Mouse (Mus musculus): ENCODE data around the gene Slc15a3. TPM values are rescaled to one million over a fixed set of nuclear protein-coding genes. Genes with fewer than 3 reads are reported as not detected.
A peak's percentile ranks its signal among the peaks of the same experiment; 100 is the strongest.

Slc15a3 gene
- total RNA-seq, 1 experiment: 2.2 TPM

GRCm38 (mm10) chr19:10895016-10895528 lies 55.5 kb downstream of the Slc15a3 start, which contains the start of gene Prpf19:
Prpf19 (plus strand) TSS chr19:10895231.
- Histone ChIP-seq H3K4me1 (ENCODE audit: control insufficient read depth in 2 of 2, insufficient read depth in 2 of 2, low read length in 2 of 2, poor library complexity in 1 of 2) (peaks cover 2 to 7% of the 10 kb centered on the region in 2 experiments; a peak in 2 of 4 replicates), H3K27ac (ENCODE audit: insufficient read depth, low read depth, low read length, poor library complexity, severe bottlenecking) (peak within 1 kb of the TSS; percentile 34), H3K9me3 (ENCODE audit: control insufficient read depth, insufficient read depth, low read depth, low read length) (no peaks in the 10 kb centered on the region), H3K36me3 (ENCODE audit: control insufficient read depth, insufficient read depth, low read length, poor library complexity, severe bottlenecking) (peaks cover 18% of the 10 kb centered on the region), H3K4me3 (ENCODE audit: insufficient read depth in 1 of 2, low read depth in 1 of 2, low read length in 2 of 2, poor library complexity in 1 of 2, severe bottlenecking in 1 of 2) (peak within 1 kb of the TSS; percentile 67 to 98), H3K9ac (ENCODE audit: insufficient read depth, low read depth, low read length, poor library complexity, severe bottlenecking) (peak within 1 kb of the TSS; percentile 98)
- DNase-seq (ENCODE audit: low read depth, low spot score): peak; percentile 91
- in situ Hi-C loops (cut with MboI; ENCODE audit: low sequenced_read_pairs in 2 of 2, unreplicated experiment in 2 of 2): no loop called here
- TF ChIP-seq HCFC1 (IDR thresholded peaks at IDR 0.05; ENCODE audit: borderline replicate concordance, insufficient read depth, low read length) (peak; percentile 99), ZNF384 (IDR thresholded peaks at IDR 0.05; ENCODE audit: low read depth, low read length) (peak; percentile 100), ZC3H11A (IDR thresholded peaks at IDR 0.05; ENCODE audit: borderline replicate concordance, low read depth, low read length) (no peak), CHD2 (IDR thresholded peaks at IDR 0.05; ENCODE audit: low read depth, low read length) (no peak), MAFK (IDR thresholded peaks at IDR 0.05; ENCODE audit: insufficient read depth, low read depth, low read length) (peak; percentile 54; the same call in 1 of the 2 replicates)

- Histone ChIP-seq H3K4me1 (ENCODE audit: control insufficient read depth in 2 of 2, insufficient read depth in 2 of 2, low read length in 2 of 2, poor library complexity in 1 of 2) (peaks cover 2 to 7% of the 10 kb centered on the region in 2 experiments; a peak in 2 of 4 replicates), H3K9me3 (ENCODE audit: control insufficient read depth, insufficient read depth, low read depth, low read length) (no peaks in the 10 kb centered on the region), H3K27ac (ENCODE audit: insufficient read depth, low read depth, low read length, poor library complexity, severe bottlenecking) (peak overlapping the region; percentile 34; the same call in 1 of the 2 replicates), H3K9ac (ENCODE audit: insufficient read depth, low read depth, low read length, poor library complexity, severe bottlenecking) (peak overlapping the region; percentile 98), H3K4me3 (ENCODE audit: insufficient read depth in 1 of 2, low read depth in 1 of 2, low read length in 2 of 2, poor library complexity in 1 of 2, severe bottlenecking in 1 of 2) (peak overlapping the region; percentile 67 to 98), H3K36me3 (ENCODE audit: control insufficient read depth, insufficient read depth, low read length, poor library complexity, severe bottlenecking) (peaks cover 24% of the 10 kb centered on the region)
- TF ChIP-seq ZC3H11A (IDR thresholded peaks at IDR 0.05; ENCODE audit: borderline replicate concordance, low read depth, low read length): no peak
- no peak for TF ChIP-seq CHD2 (IDR thresholded peaks at IDR 0.05; ENCODE audit: low read depth, low read length)
- no peak for TF ChIP-seq ZNF384 (IDR thresholded peaks at IDR 0.05; ENCODE audit: low read depth, low read length)
- TF ChIP-seq MAFK (IDR thresholded peaks at IDR 0.05; ENCODE audit: insufficient read depth, low read depth, low read length): no peak
- no peak for TF ChIP-seq HCFC1 (IDR thresholded peaks at IDR 0.05; ENCODE audit: borderline replicate concordance, insufficient read depth, low read length)
- no peak for DNase-seq (ENCODE audit: low read depth, low spot score)
- in situ Hi-C loops (cut with MboI; ENCODE audit: low sequenced_read_pairs in 2 of 2, unreplicated experiment in 2 of 2): no loop called here
Observed at GRCm38 (mm10) chr19:10895708-10896107, 56.2 kb downstream of the Slc15a3 start.

- Histone ChIP-seq H3K27ac (ENCODE audit: insufficient read depth, low read depth, low read length, poor library complexity, severe bottlenecking) (no peak overlapping the region), H3K9me3 (ENCODE audit: control insufficient read depth, insufficient read depth, low read depth, low read length) (no peaks in the 10 kb centered on the region), H3K4me3 (ENCODE audit: insufficient read depth in 1 of 2, low read depth in 1 of 2, low read length in 2 of 2, poor library complexity in 1 of 2, severe bottlenecking in 1 of 2) (peak overlapping the region in 1 of 2 experiments; percentile 67; a peak in 1 of 4 replicates), H3K4me1 (ENCODE audit: control insufficient read depth in 2 of 2, insufficient read depth in 2 of 2, low read length in 2 of 2, poor library complexity in 1 of 2) (peaks cover 2 to 4% of the 10 kb centered on the region in 2 experiments; a peak in 2 of 4 replicates), H3K36me3 (ENCODE audit: control insufficient read depth, insufficient read depth, low read length, poor library complexity, severe bottlenecking) (peaks cover 32% of the 10 kb centered on the region), H3K9ac (ENCODE audit: insufficient read depth, low read depth, low read length, poor library complexity, severe bottlenecking) (no peak overlapping the region)
- TF ChIP-seq HCFC1 (IDR thresholded peaks at IDR 0.05; ENCODE audit: borderline replicate concordance, insufficient read depth, low read length): no peak
- no peak for TF ChIP-seq MAFK (IDR thresholded peaks at IDR 0.05; ENCODE audit: insufficient read depth, low read depth, low read length)
- no peak for TF ChIP-seq ZNF384 (IDR thresholded peaks at IDR 0.05; ENCODE audit: low read depth, low read length)
- no peak for TF ChIP-seq ZC3H11A (IDR thresholded peaks at IDR 0.05; ENCODE audit: borderline replicate concordance, low read depth, low read length)
- TF ChIP-seq CHD2 (IDR thresholded peaks at IDR 0.05; ENCODE audit: low read depth, low read length): no peak
- no peak for DNase-seq (ENCODE audit: low read depth, low spot score)
- in situ Hi-C loops (cut with MboI; ENCODE audit: low sequenced_read_pairs in 2 of 2, unreplicated experiment in 2 of 2): no loop called here
Observed at GRCm38 (mm10) chr19:10896849-10897248, 57.3 kb downstream of the Slc15a3 start.

GRCm38 (mm10) chr19:10897491-10897890 lies 58.0 kb downstream of the Slc15a3 start:
- TF ChIP-seq CHD2 (IDR thresholded peaks at IDR 0.05; ENCODE audit: low read depth, low read length) (no peak), ZNF384 (IDR thresholded peaks at IDR 0.05; ENCODE audit: low read depth, low read length) (no peak), HCFC1 (IDR thresholded peaks at IDR 0.05; ENCODE audit: borderline replicate concordance, insufficient read depth, low read length) (no peak), MAFK (IDR thresholded peaks at IDR 0.05; ENCODE audit: insufficient read depth, low read depth, low read length) (no peak), ZC3H11A (IDR thresholded peaks at IDR 0.05; ENCODE audit: borderline replicate concordance, low read depth, low read length) (no peak)
- in situ Hi-C loops (cut with MboI; ENCODE audit: low sequenced_read_pairs in 2 of 2, unreplicated experiment in 2 of 2): no loop called here
- Histone ChIP-seq H3K9ac (ENCODE audit: insufficient read depth, low read depth, low read length, poor library complexity, severe bottlenecking) (no peak overlapping the region), H3K4me1 (ENCODE audit: control insufficient read depth in 2 of 2, insufficient read depth in 2 of 2, low read length in 2 of 2, poor library complexity in 1 of 2) (peaks cover 2 to 4% of the 10 kb centered on the region in 2 experiments; a peak in 2 of 4 replicates), H3K4me3 (ENCODE audit: insufficient read depth in 1 of 2, low read depth in 1 of 2, low read length in 2 of 2, poor library complexity in 1 of 2, severe bottlenecking in 1 of 2) (no peak overlapping the region), H3K36me3 (ENCODE audit: control insufficient read depth, insufficient read depth, low read length, poor library complexity, severe bottlenecking) (peaks cover 38% of the 10 kb centered on the region), H3K9me3 (ENCODE audit: control insufficient read depth, insufficient read depth, low read depth, low read length) (no peaks in the 10 kb centered on the region), H3K27ac (ENCODE audit: insufficient read depth, low read depth, low read length, poor library complexity, severe bottlenecking) (no peak overlapping the region)
- no peak for DNase-seq (ENCODE audit: low read depth, low spot score)
